Mouse (Mus musculus): Measurements from ENCODE around the gene Tpx2. TPM values are rescaled to one million over a fixed set of nuclear protein-coding genes. Genes with fewer than 3 reads are reported as not detected.

Gene Tpx2
- polyA plus RNA-seq, 1 experiment from 2014 or later = 88.0 TPM

DNA sequence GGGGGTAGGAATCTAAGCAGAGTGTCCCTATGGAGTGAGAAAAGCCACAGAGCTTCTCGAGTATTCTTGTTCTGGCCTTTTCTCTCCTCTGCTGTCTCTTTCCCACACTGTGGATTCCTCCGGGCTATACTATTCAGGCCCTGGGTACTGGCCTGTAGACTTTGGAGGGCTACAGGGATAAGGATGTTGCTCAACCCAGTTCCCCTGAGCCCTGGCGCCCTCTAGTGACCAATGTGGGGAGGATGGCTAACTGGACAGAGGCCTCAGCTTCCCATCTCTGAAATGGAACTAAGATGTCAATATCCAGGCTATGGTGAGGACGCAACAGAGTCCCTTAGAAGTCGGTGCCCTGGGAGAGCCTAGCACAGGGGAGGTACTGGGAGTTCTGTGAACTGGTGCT is 85.8 kb downstream of the Tpx2 start:
- H3K27me3 ChIP-seq (replicated peaks) = peaks cover 15% of the 10 kb centered on the region
- no peak overlapping the region for H3K9ac ChIP-seq
- peak; percentile 24; the same call in 1 of the 2 replicates for ATAC-seq
- H3K27ac ChIP-seq = no peak overlapping the region
- H3K9me3 ChIP-seq (replicated peaks) = no peaks in the 10 kb centered on the region
- no peak overlapping the region for H3K4me3 ChIP-seq
- no peak overlapping the region for H3K4me2 ChIP-seq
- H3K36me3 ChIP-seq = no peaks in the 10 kb centered on the region
- H3K4me1 ChIP-seq = no peaks in the 10 kb centered on the region; the same call in 1 of the 2 replicates
- WGBS (ENCODE audit: insufficient replicate concordance) = 20% methylated on average over 5 of the region's 5 CpGs

- Histone ChIP-seq H3K36me3 (no peaks in the 10 kb centered on the region), H3K4me1 (0 out of 2 replicates have a peak, but pooled peaks cover 6% of the 10 kb centered on the region), H3K4me2 (no peak overlapping the region), H3K27ac (no peak overlapping the region), H3K4me3 (no peak overlapping the region), H3K9me3 (replicated peaks) (no peaks in the 10 kb centered on the region), H3K27me3 (replicated peaks) (peaks cover 78% of the 10 kb centered on the region), H3K9ac (no peak overlapping the region)
- WGBS (ENCODE audit: insufficient replicate concordance) = 3% methylated on average over 4 of the region's 4 CpGs
- no peak for ATAC-seq
Observed at GRCm38 (mm10) chr2:152939846-152940245, 92.1 kb downstream of the Tpx2 start.

GRCm38 (mm10) chr2:152941106-152941505 is 93.3 kb downstream of the Tpx2 start:
- 60% methylated on average over 6 of the region's 6 CpGs for WGBS (ENCODE audit: insufficient replicate concordance)
- H3K4me3 ChIP-seq = no peak overlapping the region
- no peaks in the 10 kb centered on the region for H3K36me3 ChIP-seq
- H3K27ac ChIP-seq = no peak overlapping the region
- H3K9me3 ChIP-seq (replicated peaks) = no peaks in the 10 kb centered on the region
- H3K9ac ChIP-seq = no peak overlapping the region
- ATAC-seq = no peak
- 0 out of 2 replicates have a peak, but pooled peaks cover 6% of the 10 kb centered on the region for H3K4me1 ChIP-seq
- H3K4me2 ChIP-seq = no peak overlapping the region
- peaks cover 81% of the 10 kb centered on the region for H3K27me3 ChIP-seq (replicated peaks)

DNA sequence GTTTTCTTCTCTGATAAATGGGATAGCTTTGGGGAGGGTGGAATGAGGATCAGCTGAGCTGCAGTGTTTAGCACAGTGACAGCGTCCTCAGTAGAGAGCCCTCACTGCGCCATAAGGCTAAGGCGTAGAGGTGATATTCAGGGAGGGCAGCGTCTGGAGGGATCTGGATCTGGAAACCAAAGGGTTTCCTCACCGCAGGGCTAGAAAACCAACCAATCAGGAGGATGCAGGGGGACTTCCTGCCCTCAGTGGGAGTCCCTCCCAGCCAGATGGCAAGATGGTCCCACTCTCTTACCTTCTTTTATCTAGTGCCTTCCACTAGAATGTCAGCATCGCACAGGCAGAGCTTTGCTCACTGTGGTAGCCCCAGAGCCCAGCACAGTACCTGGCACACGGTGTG is 94.0 kb downstream of the Tpx2 start:
- Histone ChIP-seq H3K36me3 (no peaks in the 10 kb centered on the region), H3K4me1 (0 out of 2 replicates have a peak, but pooled peaks cover 6% of the 10 kb centered on the region), H3K9ac (no peak overlapping the region), H3K4me3 (no peak overlapping the region), H3K27ac (no peak overlapping the region), H3K4me2 (no peak overlapping the region), H3K27me3 (replicated peaks) (peaks cover 88% of the 10 kb centered on the region), H3K9me3 (replicated peaks) (no peaks in the 10 kb centered on the region)
- no peak for ATAC-seq
- 13% methylated on average over 7 of the region's 7 CpGs for WGBS (ENCODE audit: insufficient replicate concordance)

DNA sequence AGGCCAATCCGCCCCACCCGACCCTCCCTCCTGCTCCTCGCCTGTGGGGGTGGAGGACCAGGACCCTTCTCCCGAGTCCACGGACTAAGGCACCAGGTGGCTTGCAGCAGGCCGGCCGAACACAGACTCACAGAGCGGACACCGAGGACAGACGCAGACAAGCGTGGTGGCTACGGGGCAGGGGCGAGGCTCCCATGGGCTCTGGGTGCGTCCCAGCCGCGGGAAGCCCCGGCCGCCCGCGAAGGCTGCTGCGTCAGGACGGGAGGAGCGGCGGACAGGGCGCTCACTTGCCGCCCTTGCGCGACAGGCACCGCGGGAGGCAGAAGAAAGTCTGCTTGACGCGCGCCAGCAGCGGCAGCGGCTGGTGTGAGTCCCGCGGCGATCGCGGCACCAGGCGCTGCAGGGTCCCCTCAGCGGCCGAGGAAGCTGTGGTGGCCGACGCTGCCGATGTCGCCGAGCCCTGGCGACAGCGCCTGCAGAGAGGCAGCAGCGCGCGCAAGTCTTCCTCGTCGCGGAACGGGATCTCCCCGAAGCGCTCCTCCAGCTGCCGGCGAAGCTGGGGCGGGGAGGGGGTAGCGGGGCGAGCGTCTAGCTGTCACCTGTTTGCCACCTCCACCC is 95.2 kb downstream of the Tpx2 start:
- Histone ChIP-seq H3K27me3 (replicated peaks) (peaks cover 99% of the 10 kb centered on the region), H3K9ac (no peak overlapping the region), H3K27ac (no peak overlapping the region), H3K4me3 (peak overlapping the region; percentile 34), H3K4me1 (0 out of 2 replicates have a peak, but pooled peaks cover 6% of the 10 kb centered on the region), H3K4me2 (peak overlapping the region; percentile 57), H3K9me3 (replicated peaks) (no peaks in the 10 kb centered on the region), H3K36me3 (no peaks in the 10 kb centered on the region)
- WGBS (ENCODE audit: insufficient replicate concordance) = under 1% methylated on average over 65 of the region's 65 CpGs
- ATAC-seq = no peak

GRCm38 (mm10) chr2:152943568-152943967 is 95.8 kb downstream of the Tpx2 start:
- 0 out of 2 replicates have a peak, but pooled peaks cover 6% of the 10 kb centered on the region for H3K4me1 ChIP-seq
- no peak for ATAC-seq
- H3K9me3 ChIP-seq (replicated peaks) = no peaks in the 10 kb centered on the region
- peaks cover 99% of the 10 kb centered on the region for H3K27me3 ChIP-seq (replicated peaks)
- 8% methylated on average over 8 of the region's 8 CpGs for WGBS (ENCODE audit: insufficient replicate concordance)
- H3K9ac ChIP-seq = no peak overlapping the region
- peak overlapping the region; percentile 57 for H3K4me2 ChIP-seq
- H3K36me3 ChIP-seq = no peaks in the 10 kb centered on the region
- peak overlapping the region; percentile 34; the same call in 1 of the 2 replicates for H3K4me3 ChIP-seq
- no peak overlapping the region for H3K27ac ChIP-seq

DNA sequence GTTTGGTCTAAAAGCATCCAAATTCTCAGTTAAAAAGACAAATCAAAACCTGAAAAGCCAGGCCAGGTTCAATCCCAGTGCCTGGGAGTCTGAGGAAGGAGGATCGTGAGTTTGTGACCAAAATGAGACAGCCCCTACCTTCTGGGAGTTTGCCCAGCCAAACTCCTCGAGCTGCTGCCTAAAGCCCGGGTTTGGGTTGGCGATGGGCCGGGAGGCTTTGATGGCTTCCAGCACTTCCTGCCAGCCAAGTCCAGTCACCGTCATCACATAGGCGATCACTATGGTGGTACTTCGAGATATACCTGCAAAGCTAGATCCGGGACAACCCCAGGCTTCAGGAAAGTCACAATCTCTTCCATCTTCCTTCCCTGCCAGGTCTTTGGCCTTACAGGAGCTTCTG is 96.2 kb downstream of the Tpx2 start:
- 42% methylated on average over 9 of the region's 9 CpGs for WGBS (ENCODE audit: insufficient replicate concordance)
- Histone ChIP-seq H3K4me3 (no peak overlapping the region), H3K4me2 (no peak overlapping the region), H3K9ac (no peak overlapping the region), H3K9me3 (replicated peaks) (no peaks in the 10 kb centered on the region), H3K27me3 (replicated peaks) (peaks cover 99% of the 10 kb centered on the region), H3K4me1 (0 out of 2 replicates have a peak, but pooled peaks cover 6% of the 10 kb centered on the region), H3K36me3 (no peaks in the 10 kb centered on the region), H3K27ac (no peak overlapping the region)
- no peak for ATAC-seq

Small RNA genes lying within 50 kb of the gene (microRNA-seq; reads per million reads assigned to microRNA genes)
- 8.1 reads per million, percentile 18 among the genes with 10 or more reads in this experiment for gene Mir5622

Other genes with a start within 250 kb of the Tpx2 start
- not detected in 2 replicates for gene Defb45, start 248.6 kb upstream of the Tpx2 start, polyA plus RNA-seq (2016; fragmentation: Nextera tagmentation; extraction: Ambion mirVana)
- gene Defb36, start 243.6 kb upstream of the Tpx2 start, polyA plus RNA-seq (2016; fragmentation: Nextera tagmentation; extraction: Ambion mirVana) = not detected in 2 replicates
- 0.56 TPM in 1 of 2 replicates, not detected in the other for gene Defb25, start 224.9 kb upstream of the Tpx2 start, polyA plus RNA-seq (2016; fragmentation: Nextera tagmentation; extraction: Ambion mirVana)
- 1.3 and 1.4 TPM in 2 replicates for gene Rem1, start 221.0 kb upstream of the Tpx2 start, polyA plus RNA-seq (2016; fragmentation: Nextera tagmentation; extraction: Ambion mirVana)
- gene H13, start 178.5 kb upstream of the Tpx2 start, polyA plus RNA-seq (2016; fragmentation: Nextera tagmentation; extraction: Ambion mirVana) = 57.5 and 59.1 TPM in 2 replicates
- gene Mcts2, start 160.9 kb upstream of the Tpx2 start, polyA plus RNA-seq (2016; fragmentation: Nextera tagmentation; extraction: Ambion mirVana) = 26.4 and 27.2 TPM in 2 replicates
- gene Id1, start 111.7 kb upstream of the Tpx2 start, polyA plus RNA-seq (2016; fragmentation: Nextera tagmentation; extraction: Ambion mirVana) = 28.1 and 30.6 TPM in 2 replicates
- 2.5 and 3.4 TPM in 2 replicates for gene Cox4i2, start 93.8 kb upstream of the Tpx2 start, polyA plus RNA-seq (2016; fragmentation: Nextera tagmentation; extraction: Ambion mirVana)
- 127 and 137 TPM in 2 replicates for gene Bcl2l1, start 16.2 kb upstream of the Tpx2 start, polyA plus RNA-seq (2016; fragmentation: Nextera tagmentation; extraction: Ambion mirVana)
- not detected in 2 replicates for gene Mylk2, start 63.4 kb downstream of the Tpx2 start, polyA plus RNA-seq (2016; fragmentation: Nextera tagmentation; extraction: Ambion mirVana)
- gene Foxs1, start 85.2 kb downstream of the Tpx2 start, polyA plus RNA-seq (2016; fragmentation: Nextera tagmentation; extraction: Ambion mirVana) = 0.13 TPM in 1 of 2 replicates, not detected in the other
- not detected in 2 replicates for gene Dusp15, start 103.7 kb downstream of the Tpx2 start, polyA plus RNA-seq (2016; fragmentation: Nextera tagmentation; extraction: Ambion mirVana)
- 0.14 and 0.15 TPM in 2 replicates for gene Ttll9, start 114.5 kb downstream of the Tpx2 start, polyA plus RNA-seq (2016; fragmentation: Nextera tagmentation; extraction: Ambion mirVana)
- 55.2 and 56.2 TPM in 2 replicates for gene Pdrg1, start 167.5 kb downstream of the Tpx2 start, polyA plus RNA-seq (2016; fragmentation: Nextera tagmentation; extraction: Ambion mirVana)
- not detected in 2 replicates for gene Xkr7, start 183.9 kb downstream of the Tpx2 start, polyA plus RNA-seq (2016; fragmentation: Nextera tagmentation; extraction: Ambion mirVana)
- gene Ccm2l, start 218.0 kb downstream of the Tpx2 start, polyA plus RNA-seq (2016; fragmentation: Nextera tagmentation; extraction: Ambion mirVana) = 2.1 and 2.6 TPM in 2 replicates

All from liver, embryonic 12.5 days (tissue).